ENCODE assay signal across 8 mouse cellular contexts in the genomic region with DNA sequence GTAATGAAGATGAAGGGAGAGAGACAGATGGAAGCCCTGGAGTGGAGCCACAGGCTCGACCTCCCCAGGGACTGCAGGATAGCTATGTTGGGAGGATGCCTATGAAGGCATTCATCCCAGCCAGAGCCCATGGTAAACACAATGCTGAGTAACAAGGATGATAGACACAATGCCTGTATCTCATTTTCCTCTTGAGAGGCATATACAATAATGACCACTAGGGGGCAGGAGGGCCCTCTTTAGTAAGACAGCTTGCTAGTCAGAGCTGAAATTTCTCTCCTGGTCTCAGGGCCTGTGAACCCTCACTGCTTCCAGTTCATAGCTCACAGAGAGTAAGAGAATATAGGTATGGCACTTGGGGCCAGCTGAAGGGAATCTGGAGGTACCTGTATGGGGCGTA. TPM values are rescaled to one million over a fixed set of nuclear protein-coding genes. Genes with fewer than 3 reads are reported as not detected.
DNase-seq lines count a peak whose midpoint lies in the region; ATAC-seq and TF ChIP-seq lines count a peak whose summit lies in the region.

No protein-coding gene starts in this region.

- H3K27me3 ChIP-seq in heart, adult 2 months (ENCODE audit: control insufficient read depth, insufficient read depth, low read length) = no peaks in the 10 kb centered on the region
- no peaks in the 10 kb centered on the region for H3K27me3 ChIP-seq in hindbrain, embryonic 14.5 days (ENCODE audit: control insufficient read depth, insufficient read depth, low read length)
- H3K27me3 ChIP-seq in midbrain, embryonic 13.5 days = no peaks in the 10 kb centered on the region
- no peaks in the 10 kb centered on the region for H3K27me3 ChIP-seq in stomach, postnatal 0 days (ENCODE audit: control insufficient read depth, insufficient read depth, low read length)

- TF ChIP-seq POLR2A in heart, adult 2 months (IDR thresholded peaks at IDR 0.05; ENCODE audit: insufficient read depth, low read depth, low read length) = no peak

- no peaks in the 10 kb centered on the region for H3K79me2 ChIP-seq in heart, adult 2 months (replicated peaks; ENCODE audit: control insufficient read depth, insufficient read depth, low read length)

- DNase-seq in heart, adult 2 months = peak in 1 of 2 experiments; percentile 27
- DNase-seq in heart, postnatal 25 days (ENCODE audit: low spot score) = no peak
- DNase-seq in Muller cell, postnatal 12 days (ENCODE audit: inconsistent ontology term) = peak; percentile 67
- DNase-seq in hindbrain, embryonic 14.5 days (ENCODE audit: low spot score) = peak; percentile 89
- peak; percentile 48 to 73 for DNase-seq in left cerebral cortex, postnatal 10 days (ENCODE audit: extremely low spot score in 1 of 2, low spot score in 2 of 2)
- peak; percentile 43 for DNase-seq in stomach, postnatal 0 days (ENCODE audit: low spot score)

- H3K27ac ChIP-seq in heart, adult 2 months = no peak overlapping the region
- no peak overlapping the region for H3K27ac ChIP-seq in hindbrain, embryonic 14.5 days
- no peak overlapping the region for H3K27ac ChIP-seq in midbrain, embryonic 13.5 days
- H3K27ac ChIP-seq in stomach, postnatal 0 days (replicated peaks) = no peak overlapping the region

- ATAC-seq in common myeloid progenitor, adult 5-6 weeks (replicated peaks; ENCODE audit: low read depth, poor library complexity, severe bottlenecking) = peak; percentile 93
- ATAC-seq in hindbrain, embryonic 14.5 days (ENCODE audit: low FRiP score) = peak; percentile 70
- ATAC-seq in midbrain, embryonic 13.5 days = peak; percentile 79
- peak; percentile 63; the same call in 1 of the 2 replicates for ATAC-seq in stomach, postnatal 0 days (ENCODE audit: low FRiP score, low TSS enrichment)

- intact Hi-C loops in heart, adult 2 months (cut with DNase I) = loop anchor here (1.0 to 5.0 kb wide), 2 partner anchors 74 to 215 kb away; no protein-coding TSS in a partner anchor
- intact Hi-C loops in heart, postnatal 25 days (cut with DNase I) = loop anchor here (1.0 to 2.0 kb wide), 2 partner anchors 74 to 288 kb away; no protein-coding TSS in a partner anchor
- intact Hi-C loops in left cerebral cortex, postnatal 10 days (cut with DNase I) = loop anchor here (1.0 to 10.0 kb wide), 4 partner anchors 40 to 290 kb away; partner anchors contain the start of gene Ampd3

- H3K9ac ChIP-seq in heart, adult 2 months (ENCODE audit: low read depth, low read length) = no peak overlapping the region
- H3K9ac ChIP-seq in hindbrain, embryonic 14.5 days = no peak overlapping the region
- H3K9ac ChIP-seq in midbrain, embryonic 13.5 days (replicated peaks) = no peak overlapping the region
- H3K9ac ChIP-seq in stomach, postnatal 0 days (ENCODE audit: low read length) = no peak overlapping the region

- H3K4me1 ChIP-seq in heart, adult 2 months (ENCODE audit: control insufficient read depth, insufficient read depth, low read length) = no peaks in the 10 kb centered on the region
- peaks cover 7% of the 10 kb centered on the region; the same call in 1 of the 2 replicates for H3K4me1 ChIP-seq in hindbrain, embryonic 14.5 days (replicated peaks; ENCODE audit: control insufficient read depth, insufficient read depth, low read length)
- H3K4me1 ChIP-seq in midbrain, embryonic 13.5 days (replicated peaks) = peaks cover 16% of the 10 kb centered on the region
- no peaks in the 10 kb centered on the region for H3K4me1 ChIP-seq in stomach, postnatal 0 days (replicated peaks; ENCODE audit: control insufficient read depth, insufficient read depth)

- no peaks in the 10 kb centered on the region for H3K36me3 ChIP-seq in heart, adult 2 months (ENCODE audit: control insufficient read depth, insufficient read depth, low read length)
- no peaks in the 10 kb centered on the region for H3K36me3 ChIP-seq in hindbrain, embryonic 14.5 days (replicated peaks; ENCODE audit: control insufficient read depth, insufficient read depth)
- H3K36me3 ChIP-seq in midbrain, embryonic 13.5 days = no peaks in the 10 kb centered on the region
- no peaks in the 10 kb centered on the region for H3K36me3 ChIP-seq in stomach, postnatal 0 days (ENCODE audit: control insufficient read depth, insufficient read depth, low read length)

- TF ChIP-seq EP300 in heart, adult 2 months (IDR thresholded peaks at IDR 0.05; ENCODE audit: insufficient read depth, low read depth, low read length) = peak; percentile 56; the same call in 1 of the 2 replicates
- no peak for TF ChIP-seq EP300 in stomach, postnatal 0 days (optimal IDR thresholded peaks at IDR 0.05)

- H3K4me3 ChIP-seq in heart, adult 2 months = no peak overlapping the region
- H3K4me3 ChIP-seq in hindbrain, embryonic 14.5 days (replicated peaks; ENCODE audit: low read length) = no peak overlapping the region
- no peak overlapping the region for H3K4me3 ChIP-seq in midbrain, embryonic 13.5 days (replicated peaks)
- H3K4me3 ChIP-seq in stomach, postnatal 0 days (ENCODE audit: low read depth, low read length) = no peak overlapping the region

- H3K4me2 ChIP-seq in hindbrain, embryonic 14.5 days (replicated peaks) = no peak overlapping the region
- no peak overlapping the region for H3K4me2 ChIP-seq in midbrain, embryonic 13.5 days (replicated peaks)
- H3K4me2 ChIP-seq in stomach, postnatal 0 days (replicated peaks; ENCODE audit: low read depth) = no peak overlapping the region

- peak; percentile 95 for TF ChIP-seq CTCF in heart, adult 2 months (IDR thresholded peaks at IDR 0.05)
- TF ChIP-seq CTCF in stomach, postnatal 0 days (IDR thresholded peaks at IDR 0.05; ENCODE audit: low read depth) = peak; percentile 96

- H3K9me3 ChIP-seq in hindbrain, embryonic 14.5 days (ENCODE audit: control insufficient read depth, low read length) = no peaks in the 10 kb centered on the region
- no peaks in the 10 kb centered on the region for H3K9me3 ChIP-seq in midbrain, embryonic 13.5 days
- no peaks in the 10 kb centered on the region for H3K9me3 ChIP-seq in stomach, postnatal 0 days (ENCODE audit: control insufficient read depth, low read length)

- 32% methylated on average over 2 of the region's 2 CpGs for WGBS in heart, adult 2 months
- WGBS in hindbrain, embryonic 14.5 days = 33% methylated on average over 2 of the region's 2 CpGs
- 37% methylated on average over 2 of the region's 2 CpGs for WGBS in midbrain, embryonic 13.5 days
- WGBS in stomach, postnatal 0 days = 36% methylated on average over 2 of the region's 2 CpGs

RNA-seq across cellular contexts. Expression of gene Ampd3, which starts 41.0 kb away (rescaled TPM):
- 10 to 100 TPM; 38.9 to 43.6 TPM for total RNA-seq in heart, adult 2 months (2021)
- polyA plus RNA-seq in heart, adult 2 months (2012; rRNA removed) = 29.9 and 40.4 TPM in 2 replicates
- 10 to 100 TPM; 46.0 to 46.2 TPM for total RNA-seq in heart, postnatal 25 days (2021)
- 9.0 and 17.3 TPM in 2 replicates for total RNA-seq in common myeloid progenitor, adult 5-6 weeks (2017)
- 8.8 and 10.8 TPM in 2 replicates for polyA plus RNA-seq in hindbrain, embryonic 14.5 days (2014; fragmentation: Nextera tagmentation; extraction: Ambion mirVana)
- total RNA-seq in left cerebral cortex, postnatal 10 days (2021) = 10 to 100 TPM; 23.4 to 28.3 TPM
- 2.9 and 3.7 TPM in 2 replicates for polyA plus RNA-seq in midbrain, embryonic 13.5 days (2015; fragmentation: Nextera tagmentation; extraction: Ambion mirVana)
- 4.7 and 5.2 TPM in 2 replicates for polyA plus RNA-seq in stomach, postnatal 0 days (2015; fragmentation: Nextera tagmentation; extraction: Ambion mirVana)
